Mouse (Mus musculus): ENCODE data around the gene Gm27021. TPM values are rescaled to one million over a fixed set of nuclear protein-coding genes. Genes with fewer than 3 reads are reported as not detected.
A peak's percentile ranks its signal among the peaks of the same experiment; 100 is the strongest.

The Gm27021 gene
- polyA plus RNA-seq, 1 experiment from 2014 or later: 4.9 TPM

DNA sequence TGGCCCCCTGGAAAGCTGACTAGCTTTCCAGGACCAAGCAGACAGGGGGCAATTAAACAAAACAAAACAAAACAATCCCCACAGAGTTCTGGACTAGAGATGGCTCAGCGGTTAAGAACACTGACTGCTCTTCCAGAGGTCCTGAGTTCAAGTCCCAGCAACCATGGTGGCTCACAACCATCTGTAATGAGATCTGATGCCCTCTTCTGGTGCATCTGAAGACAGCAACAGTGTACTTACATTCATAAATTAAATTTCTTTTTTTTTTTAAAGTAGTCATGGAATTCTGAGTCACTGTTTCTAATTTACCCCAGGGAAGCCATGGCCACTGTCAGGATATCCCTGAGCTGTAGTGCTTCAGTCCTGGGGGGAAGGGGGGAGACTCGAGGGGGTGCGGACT is 53.4 kb downstream of the Gm27021 start:
- ATAC-seq (ENCODE audit: low FRiP score): no peak
- H3K27ac ChIP-seq: no peak overlapping the region
- no peak overlapping the region for H3K4me3 ChIP-seq
- H3K9me3 ChIP-seq (replicated peaks): no peaks in the 10 kb centered on the region
- WGBS: 90% methylated on average over 3 of the region's 3 CpGs
- H3K4me2 ChIP-seq (replicated peaks): no peak overlapping the region
- 0 out of 2 replicates have a peak, but pooled peaks cover 5% of the 10 kb centered on the region for H3K27me3 ChIP-seq
- no peaks in the 10 kb centered on the region for H3K36me3 ChIP-seq
- peaks cover 26% of the 10 kb centered on the region for H3K4me1 ChIP-seq
- no peak overlapping the region for H3K9ac ChIP-seq

- H3K4me3 ChIP-seq: no peak overlapping the region
- H3K9ac ChIP-seq: no peak overlapping the region
- H3K4me2 ChIP-seq (replicated peaks): no peak overlapping the region
- 0 out of 2 replicates have a peak, but pooled peaks cover 13% of the 10 kb centered on the region for H3K27me3 ChIP-seq
- 86% methylated on average over 6 of the region's 6 CpGs for WGBS
- H3K27ac ChIP-seq: no peak overlapping the region
- H3K4me1 ChIP-seq: peaks cover 4% of the 10 kb centered on the region; the same call in 1 of the 2 replicates
- no peaks in the 10 kb centered on the region for H3K36me3 ChIP-seq
- H3K9me3 ChIP-seq (replicated peaks): no peaks in the 10 kb centered on the region
- no peak for ATAC-seq (ENCODE audit: low FRiP score)
Measured at GRCm38 (mm10) chr8:120610824-120611223, 57.1 kb downstream of the Gm27021 start.

DNA sequence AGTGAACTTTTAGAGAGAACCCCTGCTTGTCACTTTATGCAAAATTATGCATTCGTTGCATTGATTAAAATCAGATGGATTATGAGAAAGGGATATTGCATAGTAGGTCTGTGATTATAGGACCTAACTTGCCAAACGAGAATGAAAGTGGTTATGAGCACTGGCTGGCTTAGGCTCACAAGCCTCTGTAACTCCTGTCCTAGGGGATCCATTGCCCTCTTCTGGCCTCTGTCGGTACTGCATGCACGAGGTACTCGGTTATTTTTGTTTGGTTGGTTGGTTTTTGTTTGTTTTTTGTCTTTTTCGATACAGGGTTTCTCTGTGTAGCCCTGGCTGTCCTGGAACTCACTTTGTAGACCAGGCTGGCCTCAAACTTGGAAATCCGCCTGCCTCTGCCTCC is 60.0 kb downstream of the Gm27021 start:
- H3K4me1 ChIP-seq: 0 out of 2 replicates have a peak, but pooled peaks cover 2% of the 10 kb centered on the region
- no peaks in the 10 kb centered on the region for H3K36me3 ChIP-seq
- no peak overlapping the region for H3K4me3 ChIP-seq
- H3K27ac ChIP-seq: no peak overlapping the region
- no peaks in the 10 kb centered on the region for H3K9me3 ChIP-seq (replicated peaks)
- H3K9ac ChIP-seq: no peak overlapping the region
- WGBS: 12% methylated on average over 7 of the region's 7 CpGs
- no peak overlapping the region for H3K4me2 ChIP-seq (replicated peaks)
- ATAC-seq (ENCODE audit: low FRiP score): no peak
- 0 out of 2 replicates have a peak, but pooled peaks cover 13% of the 10 kb centered on the region for H3K27me3 ChIP-seq

DNA sequence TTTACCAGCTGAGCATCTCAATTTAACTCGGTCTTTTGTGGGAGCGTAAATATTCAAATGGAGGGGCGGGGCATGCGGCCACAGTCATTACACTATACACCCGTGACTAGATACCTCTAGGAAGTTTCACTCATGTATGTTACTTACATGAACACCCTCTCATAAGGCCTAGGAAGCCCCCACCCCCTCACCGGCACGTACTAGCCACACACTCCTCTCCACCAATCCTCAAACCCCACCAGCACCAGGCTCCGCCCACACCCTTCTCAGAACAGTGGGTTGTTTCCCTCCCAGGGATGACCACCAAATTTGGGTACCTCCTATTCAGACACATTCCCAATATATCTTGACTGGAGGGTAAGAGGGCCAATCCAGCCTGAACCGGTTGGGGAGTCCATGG is 60.4 kb downstream of the Gm27021 start:
- Histone ChIP-seq H3K36me3 (no peaks in the 10 kb centered on the region), H3K27ac (no peak overlapping the region), H3K4me2 (replicated peaks) (no peak overlapping the region), H3K9me3 (replicated peaks) (no peaks in the 10 kb centered on the region), H3K4me3 (no peak overlapping the region), H3K4me1 (peaks cover 6% of the 10 kb centered on the region; the same call in 1 of the 2 replicates), H3K9ac (no peak overlapping the region), H3K27me3 (0 out of 2 replicates have a peak, but pooled peaks cover 13% of the 10 kb centered on the region)
- WGBS: 81% methylated on average over 9 of the region's 9 CpGs
- ATAC-seq (ENCODE audit: low FRiP score): no peak; the same call in 1 of the 2 replicates

DNA sequence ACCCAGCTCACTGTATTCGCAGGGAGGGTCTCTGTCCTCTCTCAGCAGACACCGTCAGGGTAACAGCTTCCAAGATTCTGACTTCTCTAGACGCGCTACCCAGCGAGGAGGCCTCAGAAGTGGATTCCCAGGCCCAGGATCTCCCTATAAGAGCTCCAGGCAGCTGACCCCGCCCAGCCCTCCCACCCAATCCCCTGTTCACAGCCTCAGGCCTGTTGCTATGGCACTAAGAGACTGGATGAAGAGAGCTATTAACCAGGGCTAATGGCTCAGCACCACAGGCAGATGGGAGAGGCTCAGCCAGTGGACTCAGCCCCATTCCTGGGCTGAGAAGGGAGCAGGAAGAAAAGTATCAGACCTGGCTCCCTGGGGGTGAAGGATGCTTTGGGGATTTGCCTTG is 65.2 kb downstream of the Gm27021 start:
- Histone ChIP-seq H3K4me2 (replicated peaks) (no peak overlapping the region), H3K4me1 (peaks cover 18% of the 10 kb centered on the region), H3K4me3 (no peak overlapping the region), H3K27ac (no peak overlapping the region), H3K9me3 (replicated peaks) (no peaks in the 10 kb centered on the region), H3K36me3 (no peaks in the 10 kb centered on the region), H3K9ac (no peak overlapping the region), H3K27me3 (peaks cover 5% of the 10 kb centered on the region; the same call in 1 of the 2 replicates)
- peak; percentile 49 for ATAC-seq (ENCODE audit: low FRiP score)
- WGBS: 39% methylated on average over 6 of the region's 6 CpGs

- Histone ChIP-seq H3K36me3 (no peaks in the 10 kb centered on the region), H3K9me3 (replicated peaks) (no peaks in the 10 kb centered on the region), H3K9ac (no peak overlapping the region), H3K4me1 (peaks cover 18% of the 10 kb centered on the region), H3K4me2 (replicated peaks) (no peak overlapping the region), H3K4me3 (no peak overlapping the region), H3K27ac (no peak overlapping the region), H3K27me3 (peaks cover 5% of the 10 kb centered on the region; the same call in 1 of the 2 replicates)
- no peak for ATAC-seq (ENCODE audit: low FRiP score)
- WGBS: 59% methylated on average over 7 of the region's 7 CpGs
Measured at GRCm38 (mm10) chr8:120599504-120599903, 68.4 kb downstream of the Gm27021 start.

GRCm38 (mm10) chr8:120598579-120598978 is 69.3 kb downstream of the Gm27021 start:
- no peak for ATAC-seq (ENCODE audit: low FRiP score)
- H3K36me3 ChIP-seq: no peaks in the 10 kb centered on the region
- H3K27ac ChIP-seq: no peak overlapping the region
- H3K4me2 ChIP-seq (replicated peaks): peak overlapping the region; percentile 25
- peaks cover 18% of the 10 kb centered on the region for H3K4me1 ChIP-seq
- 23% methylated on average over 24 of the region's 24 CpGs for WGBS
- no peaks in the 10 kb centered on the region for H3K9me3 ChIP-seq (replicated peaks)
- no peak overlapping the region for H3K9ac ChIP-seq
- H3K27me3 ChIP-seq: peaks cover 5% of the 10 kb centered on the region; the same call in 1 of the 2 replicates
- 0 out of 2 replicates have a peak overlapping the region, but pooled peaks have one; percentile 7 for H3K4me3 ChIP-seq

DNA sequence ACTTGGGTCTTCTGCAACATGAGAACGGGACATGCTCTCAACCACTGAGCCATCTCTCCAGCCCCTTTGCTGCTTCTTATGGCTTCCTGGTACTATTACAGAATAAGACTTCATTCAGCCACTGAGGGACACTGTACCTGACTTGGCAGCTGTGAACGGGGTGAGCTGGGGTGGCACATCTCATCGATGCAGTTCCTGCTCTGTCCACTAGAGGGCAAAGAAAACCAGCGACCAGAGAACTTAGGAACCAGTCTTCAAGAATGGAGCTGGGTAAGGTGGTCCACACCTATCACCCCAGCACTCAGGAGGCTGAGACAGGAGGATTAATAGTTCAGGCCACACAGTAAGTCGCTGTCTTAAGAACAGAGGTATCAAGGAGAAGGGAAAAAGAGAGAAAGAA is 71.9 kb downstream of the Gm27021 start:
- no peak for ATAC-seq (ENCODE audit: low FRiP score)
- Histone ChIP-seq H3K27ac (no peak overlapping the region), H3K4me2 (replicated peaks) (no peak overlapping the region), H3K4me3 (no peak overlapping the region), H3K27me3 (peaks cover 5% of the 10 kb centered on the region; the same call in 1 of the 2 replicates), H3K36me3 (no peaks in the 10 kb centered on the region), H3K4me1 (peaks cover 14% of the 10 kb centered on the region), H3K9ac (no peak overlapping the region), H3K9me3 (replicated peaks) (no peaks in the 10 kb centered on the region)
- WGBS: 11% methylated on average over 5 of the region's 5 CpGs

GRCm38 (mm10) chr8:120594571-120594970 is 73.3 kb downstream of the Gm27021 start:
- no peak overlapping the region for H3K4me2 ChIP-seq (replicated peaks)
- no peak overlapping the region for H3K9ac ChIP-seq
- peaks cover 5% of the 10 kb centered on the region; the same call in 1 of the 2 replicates for H3K27me3 ChIP-seq
- H3K27ac ChIP-seq: no peak overlapping the region
- 92% methylated on average over 5 of the region's 5 CpGs for WGBS
- no peak overlapping the region for H3K4me3 ChIP-seq
- peaks cover 20% of the 10 kb centered on the region for H3K4me1 ChIP-seq
- no peaks in the 10 kb centered on the region for H3K9me3 ChIP-seq (replicated peaks)
- H3K36me3 ChIP-seq: no peaks in the 10 kb centered on the region
- no peak for ATAC-seq (ENCODE audit: low FRiP score)

DNA sequence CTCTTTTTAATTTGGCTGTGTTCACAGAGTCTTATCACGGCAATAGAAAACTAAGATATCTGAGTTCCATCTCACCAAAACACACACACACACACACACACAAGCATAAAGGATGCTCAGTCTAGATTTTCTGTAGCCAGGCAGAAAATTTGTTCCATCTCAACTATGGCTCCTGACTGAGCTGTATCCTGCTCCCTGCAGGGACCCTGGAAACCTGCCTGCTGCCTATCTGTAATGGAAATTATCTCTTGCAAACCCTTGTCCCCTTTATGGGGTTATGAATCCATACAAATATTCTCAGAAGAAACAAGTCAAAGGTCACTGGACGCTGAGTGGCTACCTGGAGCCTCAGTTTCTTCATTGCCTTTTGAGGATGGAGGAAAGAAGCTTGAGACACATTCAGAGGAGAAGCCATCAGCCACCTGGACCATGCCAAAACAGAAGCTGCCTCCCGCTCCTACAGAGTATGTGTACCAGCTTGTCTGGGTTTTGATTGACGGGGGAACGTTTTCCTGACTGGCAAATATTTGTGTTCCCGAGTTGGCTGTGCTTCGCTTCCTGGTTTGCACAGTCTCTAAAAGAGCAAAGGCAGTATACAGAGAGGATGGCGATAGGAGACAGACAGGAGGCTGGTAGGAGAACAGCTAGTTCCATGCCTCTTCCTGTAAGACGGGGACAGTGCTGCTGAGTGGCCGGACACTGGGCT is 76.1 kb downstream of the Gm27021 start:
- Histone ChIP-seq H3K4me1 (peaks cover 33% of the 10 kb centered on the region), H3K27me3 (no peaks in the 10 kb centered on the region), H3K9ac (no peak overlapping the region; the same call in 1 of the 2 replicates), H3K27ac (no peak overlapping the region), H3K36me3 (no peaks in the 10 kb centered on the region), H3K4me2 (replicated peaks) (no peak overlapping the region), H3K9me3 (replicated peaks) (no peaks in the 10 kb centered on the region), H3K4me3 (no peak overlapping the region)
- 76% methylated on average over 10 of the region's 10 CpGs for WGBS
- no peak for ATAC-seq (ENCODE audit: low FRiP score)

- no peak for ATAC-seq (ENCODE audit: low FRiP score)
- no peaks in the 10 kb centered on the region for H3K27me3 ChIP-seq
- H3K27ac ChIP-seq: peak overlapping the region; percentile 64
- no peaks in the 10 kb centered on the region for H3K9me3 ChIP-seq (replicated peaks)
- peak overlapping the region; percentile 96 for H3K4me2 ChIP-seq (replicated peaks)
- 61% methylated on average over 2 of the region's 2 CpGs for WGBS
- peak overlapping the region; percentile 54; the same call in 1 of the 2 replicates for H3K9ac ChIP-seq
- H3K4me1 ChIP-seq: peaks cover 33% of the 10 kb centered on the region
- H3K4me3 ChIP-seq: peak overlapping the region; percentile 56
- H3K36me3 ChIP-seq: peaks cover 5% of the 10 kb centered on the region; the same call in 1 of the 2 replicates
Measured at GRCm38 (mm10) chr8:120589921-120590320, 78.0 kb downstream of the Gm27021 start.

DNA sequence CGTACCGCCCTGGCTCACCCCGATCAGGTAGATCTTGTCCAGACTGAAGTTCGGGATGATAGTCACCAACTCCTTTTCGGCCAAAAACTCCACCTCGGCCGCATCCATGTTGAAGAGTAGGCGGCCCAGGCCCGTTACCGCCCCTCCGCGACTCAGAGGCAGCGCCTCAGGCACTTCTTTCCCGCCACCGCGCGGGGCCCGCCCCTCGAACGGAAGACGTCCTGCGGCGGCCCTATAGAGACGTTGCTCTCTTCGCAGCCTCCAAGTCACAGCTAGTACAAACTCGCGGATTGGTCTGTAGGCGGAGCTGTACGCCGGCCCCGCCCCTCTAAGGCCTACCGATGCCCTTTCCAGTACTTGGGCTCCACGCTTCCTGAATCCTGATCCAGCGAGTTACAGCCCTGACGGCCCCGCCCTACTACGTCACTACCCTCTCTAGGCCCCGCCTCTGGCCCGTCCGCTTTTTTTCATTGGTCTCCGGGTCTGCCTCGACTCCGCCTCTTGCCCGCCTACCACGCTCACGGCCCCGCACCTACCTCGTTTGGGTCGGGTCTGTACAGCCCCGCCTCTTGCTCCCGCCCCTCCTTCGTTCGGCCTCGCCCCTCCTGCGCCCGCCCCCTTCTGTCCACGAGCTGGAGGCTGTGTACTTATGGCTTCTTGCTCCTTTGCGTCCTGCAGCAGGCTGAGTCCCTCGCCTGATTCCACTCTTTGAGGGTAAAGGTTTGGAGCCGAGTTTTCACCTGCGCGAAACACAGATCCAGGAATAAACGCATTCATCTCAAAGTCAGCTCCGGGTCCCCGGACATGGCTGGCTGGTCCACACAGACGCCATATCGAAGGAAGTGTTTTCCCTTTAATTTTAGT is 78.7 kb downstream of the Gm27021 start, which contains the start of gene Gins2:
TSS of gene Gins2 (minus strand) at position 397 of the 864 bp plus-strand sequence.
- under 1% methylated on average over 67 of the region's 67 CpGs for WGBS
- Histone ChIP-seq H3K4me3 (peak within 1 kb of the TSS; percentile 56), H3K27ac (peak within 1 kb of the TSS; percentile 64), H3K4me2 (replicated peaks) (peak within 1 kb of the TSS; percentile 96), H3K36me3 (peaks cover 10% of the 10 kb centered on the region; the same call in 1 of the 2 replicates), H3K27me3 (no peaks in the 10 kb centered on the region), H3K9me3 (replicated peaks) (no peaks in the 10 kb centered on the region), H3K9ac (peak within 1 kb of the TSS; percentile 67), H3K4me1 (peaks cover 33% of the 10 kb centered on the region)
- ATAC-seq (ENCODE audit: low FRiP score): peak; percentile 99

Measured in hindbrain, embryonic 12.5 days (tissue).